Mouse (Mus musculus) cerebellum, adult 2 months (tissue): ENCODE measurements around the gene Lman2. TPM values are rescaled to one million over a fixed set of nuclear protein-coding genes. Genes with fewer than 3 reads are reported as not detected.

Source experiments
- DNase-seq, 2 experiments: peaks; one replicate each; pipeline ENCODE4 v3.0.0; 2021
- H3K27ac ChIP-seq: fragments of 200-500 bp; 2 replicates; pipeline ENCODE4 v1.5.1; 2012; ENCODE audit warnings: low read length, control low read depth, inconsistent platforms; ENCODE audit not compliant: insufficient read depth
- H3K27me3 ChIP-seq: fragments of 200-500 bp; 2 replicates; pipeline ENCODE4 v1.6.1; 2012; ENCODE audit warnings: inconsistent platforms, mild to moderate bottlenecking, low read length, moderate library complexity; ENCODE audit not compliant: control insufficient read depth, insufficient read depth
- H3K4me1 ChIP-seq: fragments of 200-500 bp; 2 replicates; pipeline ENCODE4 v1.6.1; 2011; ENCODE audit warnings: low read length; ENCODE audit not compliant: control insufficient read depth, insufficient read depth
- H3K4me3 ChIP-seq: fragments of 200-500 bp; replicated peaks from 2 replicates; pipeline ENCODE3; 2011; ENCODE audit warnings: mild to moderate bottlenecking, low read depth, low read length, control low read depth; ENCODE audit not compliant: insufficient read depth
- CTCF ChIP-seq: fragments of 200-500 bp; IDR thresholded peaks from 2 replicates; pipeline ENCODE4 v1.5.1; 2011; ENCODE audit warnings: low read depth, mild to moderate bottlenecking, control low read depth, low read length, moderate library complexity, borderline replicate concordance; ENCODE audit not compliant: insufficient read depth
- POLR2A ChIP-seq: fragments of 200-500 bp; IDR thresholded peaks from 2 replicates; pipeline ENCODE4 v1.6.1; 2011; ENCODE audit warnings: low read length, control low read depth, borderline replicate concordance; ENCODE audit not compliant: insufficient read depth
- WGBS: fragments of 180-500 bp; shearing (Covaris S2); methylation state at CpG from one replicate; pipeline ENCODE4 v1.1.7; 2018; 5-methylcytosine and 5-hydroxymethylcytosine counted together
- polyA plus RNA-seq: library from polyadenylated mRNA; depleted of rRNA; stranded (reverse); fragments of >200 nt; gene quantifications from 2 replicates; pipeline ENCODE4 v1.2.3, GENCODE M21; 2012

Gene Lman2
- polyA plus RNA-seq, 1 experiment: 65.1 TPM

DNA sequence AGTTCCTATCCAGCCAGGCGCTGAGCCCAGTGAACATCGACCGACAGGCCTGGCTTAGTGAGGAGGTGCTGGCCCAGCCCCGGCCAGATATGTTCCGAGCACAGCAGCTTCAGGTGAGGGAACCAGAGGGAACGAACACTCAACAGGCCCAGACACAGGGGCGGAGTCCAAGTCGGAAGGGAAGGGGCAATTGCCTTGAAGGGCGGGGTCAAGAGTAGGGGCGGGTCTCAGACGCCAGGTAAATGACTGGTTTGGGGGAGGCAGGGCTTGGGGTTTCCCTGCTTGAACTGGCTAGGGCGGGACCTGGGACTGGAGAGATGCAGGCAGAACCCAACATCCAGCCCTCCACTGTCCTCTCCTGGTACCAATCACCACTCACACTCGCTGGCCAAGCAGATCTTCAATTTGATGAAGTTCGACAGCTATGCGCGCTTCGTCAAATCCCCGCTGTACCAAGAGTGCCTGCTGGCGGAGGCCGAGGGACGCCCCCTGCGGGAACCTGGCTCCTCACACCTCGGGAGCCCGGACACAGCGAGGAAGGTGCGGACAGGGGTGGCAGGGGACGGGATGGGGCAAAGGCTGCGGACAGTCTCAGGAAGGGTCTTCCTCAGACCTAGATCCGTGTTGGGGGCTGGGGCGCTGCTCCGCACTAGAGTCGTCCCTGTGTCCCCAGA is 16.5 kb upstream of the Lman2 start:
- H3K27me3 ChIP-seq: no peaks in the 10 kb centered on the region
- 22% methylated on average over 32 of the region's 32 CpGs for WGBS

DNA sequence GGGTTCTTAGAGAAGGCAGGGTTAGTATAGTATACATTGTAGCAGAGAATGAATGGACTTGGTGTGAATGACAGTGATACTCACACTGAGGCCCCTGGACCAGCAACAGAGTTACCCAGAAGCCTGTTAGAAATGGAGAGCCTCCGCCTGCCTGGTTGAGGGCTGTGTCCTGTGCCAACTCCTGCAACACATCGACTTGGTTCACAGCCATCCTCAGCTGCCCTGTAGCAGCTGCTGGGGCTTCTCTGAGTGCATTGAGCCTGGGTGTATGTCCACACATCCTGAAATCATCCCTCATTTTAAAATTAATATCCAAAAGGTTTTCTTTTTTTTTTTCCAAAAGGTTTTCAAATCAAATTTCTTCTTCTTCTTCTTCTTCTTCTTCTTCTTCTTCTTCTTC is 13.3 kb upstream of the Lman2 start:
- WGBS: 12% methylated on average over 2 of the region's 2 CpGs

More for the DNA sequence above, 16.5 kb upstream of the Lman2 start:
- no peak for DNase-seq
- TF ChIP-seq CTCF (no peak), POLR2A (no peak)
- H3K27ac ChIP-seq: no peak overlapping the region
- no peak overlapping the region for H3K4me3 ChIP-seq
- H3K4me1 ChIP-seq: no peaks in the 10 kb centered on the region

DNA sequence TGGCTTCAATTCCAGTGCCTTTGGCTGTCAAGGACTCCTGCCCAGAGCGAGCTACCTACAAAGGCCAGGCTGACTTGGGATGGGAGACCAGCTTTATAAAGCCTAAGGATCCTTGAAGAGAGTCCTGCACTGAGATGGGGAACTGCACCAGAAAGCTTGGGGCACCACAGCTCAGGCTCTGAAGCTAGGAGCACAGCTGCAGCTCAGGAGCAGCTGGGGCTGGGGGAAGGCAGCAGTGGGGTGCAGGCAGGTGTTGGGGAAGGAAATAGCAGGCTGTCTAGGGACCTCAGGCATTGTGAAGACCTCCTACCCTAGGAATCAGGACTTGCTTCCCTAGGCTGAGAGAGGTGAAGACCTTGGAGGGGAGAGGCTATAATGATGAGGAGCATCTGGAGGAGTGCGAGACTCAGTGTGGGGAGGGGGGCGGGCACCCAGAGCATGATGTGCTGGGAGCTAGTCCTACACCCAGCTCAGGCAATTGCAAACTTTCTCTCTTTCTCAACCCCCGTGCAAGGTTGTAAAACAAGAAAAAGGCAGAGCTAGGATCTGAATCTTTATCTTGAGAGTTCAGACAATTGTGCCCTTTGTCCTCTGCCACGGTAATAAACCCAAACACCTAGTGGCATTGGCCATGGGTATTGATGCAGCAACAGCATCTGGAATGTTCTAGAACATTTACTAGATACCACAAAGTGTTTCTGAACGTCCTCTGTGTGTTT is 11.8 kb upstream of the Lman2 start:
- no peak overlapping the region for H3K27ac ChIP-seq
- no peaks in the 10 kb centered on the region for H3K27me3 ChIP-seq
- no peaks in the 10 kb centered on the region for H3K4me1 ChIP-seq
- no peak overlapping the region for H3K4me3 ChIP-seq
- no peak for DNase-seq
- TF ChIP-seq CTCF: no peak
- TF ChIP-seq POLR2A: no peak
- 62% methylated on average over 6 of the region's 6 CpGs for WGBS

More for the DNA sequence above, 13.3 kb upstream of the Lman2 start:
- TF ChIP-seq CTCF (no peak), POLR2A (no peak)
- H3K4me3 ChIP-seq: no peak overlapping the region
- H3K4me1 ChIP-seq: no peaks in the 10 kb centered on the region
- H3K27ac ChIP-seq: no peak overlapping the region
- DNase-seq: no peak
- H3K27me3 ChIP-seq: no peaks in the 10 kb centered on the region

DNA sequence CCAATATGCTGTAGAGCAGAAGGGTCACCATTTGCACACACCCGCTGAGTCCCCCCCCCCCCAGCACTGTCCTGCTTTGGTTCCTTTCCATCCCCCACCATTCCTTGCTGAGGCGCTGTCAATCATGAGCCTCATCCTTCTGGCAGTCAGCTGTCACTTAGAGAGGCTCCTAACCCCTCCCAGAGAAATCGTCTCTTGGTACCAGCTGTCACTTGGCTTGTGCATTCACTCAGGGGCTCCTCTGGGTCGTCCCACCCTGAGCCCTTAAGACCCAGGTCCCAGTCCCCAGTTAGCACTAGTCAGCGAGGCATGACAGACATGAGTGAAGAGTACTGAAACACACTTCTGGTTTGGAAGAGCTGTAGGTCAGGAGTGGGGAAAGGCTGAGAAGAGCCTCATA is 9.2 kb upstream of the Lman2 start:
- WGBS: 26% methylated on average over 5 of the region's 5 CpGs

DNA sequence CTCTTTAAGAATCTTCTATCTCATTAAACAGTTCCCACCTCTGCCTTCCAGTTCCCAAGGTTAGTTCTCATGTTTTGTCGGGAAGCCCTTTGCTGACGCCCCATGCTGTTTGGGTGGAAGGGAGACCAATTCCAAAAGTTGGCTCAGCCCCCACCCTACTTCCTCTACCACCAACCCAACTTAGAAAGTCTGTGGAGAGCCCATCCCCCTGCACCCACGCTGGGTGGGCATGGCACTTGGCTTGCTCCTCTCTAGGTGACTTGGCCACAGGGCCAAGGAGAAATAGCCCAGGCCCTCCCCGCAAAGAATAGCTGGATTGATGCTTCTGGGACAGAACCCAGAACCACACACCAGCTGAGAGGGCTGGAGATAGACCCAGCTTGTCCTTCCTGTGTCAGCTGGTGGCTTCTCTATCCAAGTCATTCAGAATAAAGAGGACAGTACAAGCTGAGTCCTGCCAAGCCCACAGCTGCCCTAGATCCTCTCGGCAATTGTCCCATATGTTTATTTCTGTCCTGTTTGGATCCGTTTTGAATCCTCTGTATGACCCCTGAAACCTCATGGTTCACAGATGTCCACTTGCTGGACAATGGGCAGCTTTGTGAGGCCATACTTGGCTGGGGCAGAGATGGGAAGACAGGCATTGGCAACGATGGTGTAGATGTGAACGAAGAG is 8.6 kb upstream of the Lman2 start:
- H3K4me1 ChIP-seq: no peaks in the 10 kb centered on the region
- peak in 1 of 2 experiments; percentile 48 for DNase-seq
- 0 out of 2 replicates have a peak overlapping the region, but pooled peaks have one; percentile 20 for H3K27ac ChIP-seq

More for the DNA sequence above, 9.2 kb upstream of the Lman2 start:
- no peak overlapping the region for H3K4me3 ChIP-seq
- no peaks in the 10 kb centered on the region for H3K4me1 ChIP-seq
- no peak overlapping the region for H3K27ac ChIP-seq
- no peak for DNase-seq
- no peaks in the 10 kb centered on the region for H3K27me3 ChIP-seq
- no peak for TF ChIP-seq CTCF
- TF ChIP-seq POLR2A: no peak

DNA sequence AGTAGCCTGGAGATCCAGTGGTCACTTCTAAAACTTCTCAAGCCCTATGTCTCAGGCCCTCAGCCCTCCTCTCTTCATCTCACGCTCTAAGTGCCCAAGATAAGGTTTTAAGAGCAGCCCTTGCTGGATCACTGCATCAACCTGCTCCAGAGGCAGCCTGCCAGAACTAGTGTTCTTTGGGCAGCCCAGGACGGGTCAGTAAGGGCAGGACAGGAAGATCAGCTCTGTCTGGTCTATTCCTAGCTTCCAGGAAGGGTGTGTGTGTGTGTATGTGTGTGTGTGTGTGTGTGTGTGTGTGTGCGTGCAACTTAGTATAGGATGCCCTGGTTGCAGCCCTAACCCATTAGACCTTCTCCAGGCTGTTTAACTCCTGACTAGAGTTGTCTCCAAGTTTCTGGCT is 7.7 kb upstream of the Lman2 start:
- Histone ChIP-seq H3K4me1 (no peaks in the 10 kb centered on the region), H3K4me3 (no peak overlapping the region), H3K27me3 (no peaks in the 10 kb centered on the region), H3K27ac (no peak overlapping the region)
- WGBS: 60% methylated on average over 3 of the region's 3 CpGs
- no peak for TF ChIP-seq CTCF
- no peak for TF ChIP-seq POLR2A
- no peak for DNase-seq

More for the DNA sequence above, 8.6 kb upstream of the Lman2 start:
- 16% methylated on average over 8 of the region's 8 CpGs for WGBS
- Histone ChIP-seq H3K27me3 (no peaks in the 10 kb centered on the region), H3K4me3 (no peak overlapping the region)
- TF ChIP-seq CTCF (no peak), POLR2A (no peak)

DNA sequence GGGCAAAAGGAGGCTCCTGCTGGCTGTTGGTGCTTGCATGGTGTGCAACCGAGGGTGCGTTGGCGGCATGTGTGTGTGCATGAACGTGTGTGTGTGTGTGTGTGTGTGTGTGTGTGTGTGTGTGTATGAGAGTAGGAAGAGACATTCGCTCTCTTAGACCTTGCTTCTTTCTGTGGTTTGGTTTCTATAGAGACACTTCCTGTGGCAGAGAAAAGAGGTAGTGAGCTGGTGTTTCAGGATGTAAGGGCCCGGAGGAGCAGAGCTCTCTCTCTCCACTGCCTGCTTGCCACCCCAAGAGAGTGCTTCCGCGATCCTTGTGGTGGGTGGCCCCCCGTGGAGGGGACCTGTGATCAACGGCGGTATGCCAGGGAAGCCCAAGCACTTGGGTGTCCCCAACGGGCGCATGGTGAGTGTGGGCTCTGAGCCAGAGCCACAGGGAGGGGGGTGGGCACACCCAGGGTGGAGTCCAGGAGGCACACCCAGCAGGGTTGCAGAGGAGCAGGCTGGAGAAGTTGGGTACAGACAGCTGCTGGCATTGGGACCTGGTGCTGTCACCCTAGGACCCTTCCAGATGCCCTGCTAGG is 7.0 kb upstream of the Lman2 start, which contains the start of gene Rgs14:
TSS of gene Rgs14 (plus strand) at position 202 of the 584 bp plus-strand sequence.
- H3K27me3 ChIP-seq: no peaks in the 10 kb centered on the region
- 43% methylated on average over 13 of the region's 13 CpGs for WGBS
- no peak within 1 kb of the TSS for H3K27ac ChIP-seq
- no peak within 1 kb of the TSS for H3K4me3 ChIP-seq
- TF ChIP-seq POLR2A: no peak
- TF ChIP-seq CTCF: no peak
- no peak for DNase-seq
- H3K4me1 ChIP-seq: no peaks in the 10 kb centered on the region
